Mouse (Mus musculus) embryonic facial prominence, embryonic 15.5 days (tissue): ENCODE measurements around the gene Col4a2. TPM values are rescaled to one million over a fixed set of nuclear protein-coding genes. Genes with fewer than 3 reads are reported as not detected.

Source experiments
- ATAC-seq: fragments of 200-750 bp; cut with Nextera tagmentation; 2 replicates; pipeline ENCODE4 v1.8.0; 2017; ENCODE audit warnings: low read depth, moderate TSS enrichment; ENCODE audit not compliant: insufficient number of reproducible peaks, low FRiP score, low TSS enrichment
- H3K27ac ChIP-seq: fragments of 300-500 bp; sonication (generic); replicated peaks from 2 replicates; pipeline ENCODE4 v1.5.1; 2015; ENCODE audit warnings: mild to moderate bottlenecking, inconsistent platforms
- H3K27me3 ChIP-seq: fragments of 300-500 bp; sonication (generic); 2 replicates; pipeline ENCODE4 v1.6.1; 2015; ENCODE audit warnings: inconsistent platforms
- H3K36me3 ChIP-seq: fragments of 300-500 bp; sonication (generic); 2 replicates; pipeline ENCODE4 v1.6.1; 2015; ENCODE audit warnings: mild to moderate bottlenecking, inconsistent platforms
- H3K4me1 ChIP-seq: fragments of 300-500 bp; sonication (generic); 2 replicates; pipeline ENCODE4 v1.6.1; 2015; ENCODE audit warnings: inconsistent platforms
- H3K4me2 ChIP-seq: fragments of 300-500 bp; sonication (generic); replicated peaks from 2 replicates; pipeline ENCODE4 v1.6.1; 2015; ENCODE audit warnings: mild to moderate bottlenecking, inconsistent platforms
- H3K4me3 ChIP-seq: fragments of 300-500 bp; sonication (generic); replicated peaks from 2 replicates; pipeline ENCODE4 v1.5.1; 2015; ENCODE audit warnings: mild to moderate bottlenecking, inconsistent platforms
- H3K9ac ChIP-seq: fragments of 300-500 bp; sonication (generic); 2 replicates; pipeline ENCODE4 v1.6.1; 2015; ENCODE audit warnings: inconsistent platforms
- H3K9me3 ChIP-seq: fragments of 300-500 bp; sonication (generic); replicated peaks from 2 replicates; pipeline ENCODE4 v1.6.1; 2016; ENCODE audit warnings: inconsistent platforms
- WGBS: fragments of 180-500 bp; shearing (Covaris S2); methylation state at CpG from one replicate; pipeline ENCODE4 v1.1.7; 2015; 5-methylcytosine and 5-hydroxymethylcytosine counted together
- polyA plus RNA-seq: library from polyadenylated mRNA; unstranded; fragments of >200 nt; fragmentation: Nextera tagmentation; extraction: Ambion mirVana; gene quantifications from 2 replicates; pipeline ENCODE4 v1.2.1, GENCODE M21; 2015

The Col4a2 gene
- polyA plus RNA-seq, 1 experiment from 2014 or later = 86.9 TPM

GRCm38 (mm10) chr8:11327298-11327697, 14.7 kb downstream of the Col4a2 start:
- Histone ChIP-seq H3K9ac (no peak overlapping the region), H3K27ac (peak overlapping the region; percentile 48), H3K9me3 (no peaks in the 10 kb centered on the region), H3K4me3 (no peak overlapping the region), H3K4me1 (peaks cover 35% of the 10 kb centered on the region), H3K4me2 (no peak overlapping the region), H3K27me3 (no peaks in the 10 kb centered on the region), H3K36me3 (no peaks in the 10 kb centered on the region)
- peak; percentile 75; the same call in 1 of the 2 replicates for ATAC-seq
- 27% methylated on average over 4 of the region's 4 CpGs for WGBS

GRCm38 (mm10) chr8:11327722-11328417, 15.3 kb downstream of the Col4a2 start:
- Histone ChIP-seq H3K9me3 (no peaks in the 10 kb centered on the region), H3K4me3 (no peak overlapping the region), H3K27ac (peak overlapping the region; percentile 48), H3K36me3 (no peaks in the 10 kb centered on the region), H3K27me3 (no peaks in the 10 kb centered on the region), H3K9ac (no peak overlapping the region), H3K4me2 (no peak overlapping the region), H3K4me1 (peaks cover 33% of the 10 kb centered on the region)
- ATAC-seq = no peak
- WGBS = 38% methylated on average over 5 of the region's 5 CpGs

- Histone ChIP-seq H3K4me2 (no peak overlapping the region), H3K9ac (no peak overlapping the region), H3K4me1 (peaks cover 18% of the 10 kb centered on the region), H3K36me3 (no peaks in the 10 kb centered on the region), H3K27ac (no peak overlapping the region), H3K4me3 (no peak overlapping the region), H3K27me3 (no peaks in the 10 kb centered on the region), H3K9me3 (no peaks in the 10 kb centered on the region)
- no peak for ATAC-seq
- 65% methylated on average over 4 of the region's 4 CpGs for WGBS
Observed at GRCm38 (mm10) chr8:11331561-11331960, 19.0 kb downstream of the Col4a2 start.

GRCm38 (mm10) chr8:11333746-11334145, 21.1 kb downstream of the Col4a2 start:
- Histone ChIP-seq H3K27me3 (no peaks in the 10 kb centered on the region), H3K4me2 (no peak overlapping the region), H3K36me3 (no peaks in the 10 kb centered on the region), H3K4me1 (peaks cover 9% of the 10 kb centered on the region; the same call in 1 of the 2 replicates), H3K9ac (no peak overlapping the region), H3K9me3 (no peaks in the 10 kb centered on the region), H3K4me3 (no peak overlapping the region), H3K27ac (no peak overlapping the region)
- WGBS = 73% methylated on average over 6 of the region's 6 CpGs
- no peak for ATAC-seq

- Histone ChIP-seq H3K4me3 (no peak overlapping the region), H3K9me3 (no peaks in the 10 kb centered on the region), H3K4me1 (peaks cover 9% of the 10 kb centered on the region; the same call in 1 of the 2 replicates), H3K27me3 (no peaks in the 10 kb centered on the region), H3K27ac (no peak overlapping the region), H3K9ac (no peak overlapping the region), H3K36me3 (no peaks in the 10 kb centered on the region), H3K4me2 (no peak overlapping the region)
- WGBS = 80% methylated on average over 3 of the region's 3 CpGs
- no peak for ATAC-seq
Observed at GRCm38 (mm10) chr8:11334493-11334892, 21.9 kb downstream of the Col4a2 start.

GRCm38 (mm10) chr8:11335238-11335637, 22.6 kb downstream of the Col4a2 start:
- ATAC-seq = no peak
- H3K4me2 ChIP-seq = no peak overlapping the region
- peaks cover 9% of the 10 kb centered on the region; the same call in 1 of the 2 replicates for H3K4me1 ChIP-seq
- no peaks in the 10 kb centered on the region for H3K27me3 ChIP-seq
- H3K27ac ChIP-seq = no peak overlapping the region
- no peaks in the 10 kb centered on the region for H3K36me3 ChIP-seq
- no peak overlapping the region for H3K9ac ChIP-seq
- no peaks in the 10 kb centered on the region for H3K9me3 ChIP-seq
- no peak overlapping the region for H3K4me3 ChIP-seq
- 88% methylated on average over 4 of the region's 4 CpGs for WGBS

- 82% methylated on average over 5 of the region's 5 CpGs for WGBS
- H3K27me3 ChIP-seq = no peaks in the 10 kb centered on the region
- H3K27ac ChIP-seq = no peak overlapping the region
- H3K4me1 ChIP-seq = peaks cover 9% of the 10 kb centered on the region; the same call in 1 of the 2 replicates
- ATAC-seq = no peak
- no peak overlapping the region for H3K4me2 ChIP-seq
- no peak overlapping the region for H3K4me3 ChIP-seq
- H3K9me3 ChIP-seq = no peaks in the 10 kb centered on the region
- no peaks in the 10 kb centered on the region for H3K36me3 ChIP-seq
- H3K9ac ChIP-seq = no peak overlapping the region
Observed at GRCm38 (mm10) chr8:11336346-11336745, 23.7 kb downstream of the Col4a2 start.

GRCm38 (mm10) chr8:11337642-11338041, 25.0 kb downstream of the Col4a2 start:
- H3K36me3 ChIP-seq = no peaks in the 10 kb centered on the region
- WGBS = 83% methylated on average over 10 of the region's 10 CpGs
- no peaks in the 10 kb centered on the region for H3K27me3 ChIP-seq
- no peak for ATAC-seq
- peaks cover 14% of the 10 kb centered on the region; the same call in 1 of the 2 replicates for H3K4me1 ChIP-seq
- H3K4me3 ChIP-seq = no peak overlapping the region
- H3K9ac ChIP-seq = no peak overlapping the region
- H3K27ac ChIP-seq = no peak overlapping the region
- no peaks in the 10 kb centered on the region for H3K9me3 ChIP-seq
- no peak overlapping the region for H3K4me2 ChIP-seq

GRCm38 (mm10) chr8:11338507-11338906, 25.9 kb downstream of the Col4a2 start:
- Histone ChIP-seq H3K9me3 (no peaks in the 10 kb centered on the region), H3K4me3 (no peak overlapping the region), H3K4me2 (no peak overlapping the region), H3K36me3 (no peaks in the 10 kb centered on the region), H3K9ac (no peak overlapping the region), H3K27ac (no peak overlapping the region), H3K27me3 (no peaks in the 10 kb centered on the region), H3K4me1 (peaks cover 20% of the 10 kb centered on the region; the same call in 1 of the 2 replicates)
- no peak for ATAC-seq
- WGBS = 86% methylated on average over 9 of the region's 9 CpGs

GRCm38 (mm10) chr8:11340310-11341110, 27.9 kb downstream of the Col4a2 start:
- Histone ChIP-seq H3K4me1 (peaks cover 20% of the 10 kb centered on the region; the same call in 1 of the 2 replicates), H3K36me3 (no peaks in the 10 kb centered on the region), H3K9me3 (no peaks in the 10 kb centered on the region), H3K4me2 (no peak overlapping the region), H3K4me3 (no peak overlapping the region), H3K27ac (no peak overlapping the region), H3K9ac (no peak overlapping the region), H3K27me3 (no peaks in the 10 kb centered on the region)
- 73% methylated on average over 12 of the region's 12 CpGs for WGBS
- ATAC-seq = 0 out of 2 replicates have a peak, but pooled peaks have one; percentile 6

- Histone ChIP-seq H3K36me3 (no peaks in the 10 kb centered on the region), H3K9me3 (no peaks in the 10 kb centered on the region)
Observed at GRCm38 (mm10) chr8:11341111-11341566, 28.5 kb downstream of the Col4a2 start.

More at GRCm38 (mm10) chr8:11341111-11341566, 28.5 kb downstream of the Col4a2 start:
- H3K4me1 ChIP-seq = peaks cover 20% of the 10 kb centered on the region; the same call in 1 of the 2 replicates
- 81% methylated on average over 3 of the region's 3 CpGs for WGBS
- H3K9ac ChIP-seq = no peak overlapping the region
- no peak overlapping the region for H3K4me3 ChIP-seq
- H3K27ac ChIP-seq = no peak overlapping the region
- H3K27me3 ChIP-seq = no peaks in the 10 kb centered on the region
- no peak overlapping the region for H3K4me2 ChIP-seq
- no peak for ATAC-seq
